Mouse (Mus musculus): ENCODE results near the gene Sgms2. TPM values are rescaled to one million over a fixed set of nuclear protein-coding genes. Genes with fewer than 3 reads are reported as not detected.
A peak's percentile ranks its signal among the peaks of the same experiment; 100 is the strongest.

Sgms2 gene
- polyA plus RNA-seq, 1 experiment: 0.51 TPM

DNA sequence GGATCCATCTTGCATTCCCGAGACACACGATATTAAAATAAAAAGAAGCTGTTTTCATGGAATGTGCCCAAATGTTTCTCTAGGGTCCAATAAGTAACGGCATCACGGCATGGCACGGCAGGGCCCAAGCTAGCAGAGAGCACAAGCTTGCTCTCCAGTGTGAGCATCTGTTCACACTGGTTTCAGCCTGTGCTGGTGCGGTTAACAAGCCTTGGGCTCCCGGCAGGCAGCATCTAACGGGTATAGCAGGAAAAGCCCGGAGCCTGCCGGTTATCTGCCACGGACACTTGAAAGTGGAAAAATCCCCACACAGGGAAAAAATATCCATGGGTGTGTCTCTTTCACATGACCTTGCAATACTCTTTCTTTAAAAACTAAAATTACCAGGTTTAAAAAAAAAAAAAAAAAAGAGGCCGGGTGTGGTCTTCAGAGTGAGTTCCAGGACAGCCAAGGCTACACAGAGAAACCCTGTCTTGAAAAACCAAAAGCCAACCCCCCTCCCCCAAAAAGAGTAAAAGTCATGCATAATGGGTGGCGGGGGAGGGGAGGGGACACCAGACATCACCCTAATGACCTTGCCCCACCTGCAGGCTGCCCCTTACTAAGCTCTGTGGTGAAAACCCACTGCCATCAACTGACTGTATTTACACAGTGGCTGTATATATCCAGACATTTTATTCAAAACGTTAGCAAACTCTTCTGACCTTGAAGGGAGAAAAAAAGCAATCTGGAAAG, 169.0 kb downstream of the Sgms2 start:
- DNase-seq (ENCODE audit: low read depth in 1 of 2, low spot score in 2 of 2): no peak
- no peak overlapping the region for H3K4me3 ChIP-seq (ENCODE audit: extremely low read depth, insufficient read depth, insufficient read length)
- H3K27me3 ChIP-seq (ENCODE audit: control insufficient read depth, insufficient read depth, low read length): no peaks in the 10 kb centered on the region
- H3K4me1 ChIP-seq (ENCODE audit: control insufficient read depth, insufficient read depth, insufficient read length): no peaks in the 10 kb centered on the region
- H3K27ac ChIP-seq (ENCODE audit: insufficient read depth, low read length): no peak overlapping the region
- no peaks in the 10 kb centered on the region for H3K36me3 ChIP-seq (ENCODE audit: control insufficient read depth, insufficient read depth, low read length)
- 88% methylated on average over 14 of the region's 14 CpGs for WGBS
- no peak for TF ChIP-seq POLR2A (IDR thresholded peaks at IDR 0.05; ENCODE audit: low read depth, low read length)
- TF ChIP-seq CTCF (IDR thresholded peaks at IDR 0.05; ENCODE audit: extremely low read depth, insufficient read depth, insufficient read length, insufficient replicate concordance): no peak

DNA sequence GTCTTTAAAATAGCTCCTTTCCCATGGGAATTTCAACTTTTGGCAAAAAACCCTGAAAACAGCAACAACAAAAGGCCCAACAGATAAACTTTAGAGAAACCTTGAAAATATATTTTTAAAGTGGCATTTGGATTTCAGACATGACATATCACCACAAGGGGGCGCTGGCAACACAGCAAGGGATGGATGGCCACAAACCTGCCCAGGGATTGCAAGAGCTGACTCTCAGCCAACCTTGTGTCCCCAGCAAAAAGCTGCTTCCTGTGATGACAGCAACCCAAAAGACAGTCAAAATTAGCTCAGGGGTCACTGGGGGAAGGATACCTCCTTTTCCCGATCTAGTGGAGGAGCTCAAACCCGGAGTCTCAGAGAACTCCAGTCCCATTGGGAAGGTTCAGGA, 171.0 kb downstream of the Sgms2 start:
- TF ChIP-seq CTCF (IDR thresholded peaks at IDR 0.05; ENCODE audit: extremely low read depth, insufficient read depth, insufficient read length, insufficient replicate concordance) (peak; percentile 73; the same call in 1 of the 2 replicates), POLR2A (IDR thresholded peaks at IDR 0.05; ENCODE audit: low read depth, low read length) (no peak)
- H3K4me1 ChIP-seq (ENCODE audit: control insufficient read depth, insufficient read depth, insufficient read length): no peaks in the 10 kb centered on the region
- H3K36me3 ChIP-seq (ENCODE audit: control insufficient read depth, insufficient read depth, low read length): no peaks in the 10 kb centered on the region
- no peaks in the 10 kb centered on the region for H3K27me3 ChIP-seq (ENCODE audit: control insufficient read depth, insufficient read depth, low read length)
- 8% methylated on average over 3 of the region's 3 CpGs for WGBS
- H3K4me3 ChIP-seq (ENCODE audit: extremely low read depth, insufficient read depth, insufficient read length): no peak overlapping the region
- DNase-seq (ENCODE audit: low read depth in 1 of 2, low spot score in 2 of 2): peak in 1 of 2 experiments; percentile 61
- no peak overlapping the region for H3K27ac ChIP-seq (ENCODE audit: insufficient read depth, low read length)

DNA sequence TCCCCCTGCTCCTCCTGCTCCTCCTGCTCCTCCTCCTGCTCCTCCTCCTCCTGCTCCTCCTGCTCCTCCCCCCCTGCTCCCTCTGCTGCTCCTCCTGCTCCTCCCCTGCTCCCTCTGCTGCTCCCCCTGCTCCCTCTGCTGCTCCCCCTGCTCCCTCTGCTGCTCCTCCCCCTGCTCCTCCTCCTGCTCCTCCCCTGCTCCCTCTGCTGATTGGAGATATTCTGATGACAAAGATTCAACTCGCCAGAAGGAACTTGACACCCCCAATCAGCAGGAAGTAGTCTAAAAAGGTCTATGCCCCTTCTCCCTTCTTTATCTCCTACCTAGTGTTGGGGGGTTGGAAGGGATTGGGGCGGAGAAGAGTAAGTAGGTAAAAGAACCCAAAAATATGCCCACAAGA, 173.0 kb downstream of the Sgms2 start:
- no peaks in the 10 kb centered on the region for H3K27me3 ChIP-seq (ENCODE audit: control insufficient read depth, insufficient read depth, low read length)
- H3K4me3 ChIP-seq (ENCODE audit: extremely low read depth, insufficient read depth, insufficient read length): no peak overlapping the region
- no peaks in the 10 kb centered on the region for H3K36me3 ChIP-seq (ENCODE audit: control insufficient read depth, insufficient read depth, low read length)
- DNase-seq (ENCODE audit: low read depth in 1 of 2, low spot score in 2 of 2): no peak
- no peak overlapping the region for H3K27ac ChIP-seq (ENCODE audit: insufficient read depth, low read length)
- no peaks in the 10 kb centered on the region for H3K4me1 ChIP-seq (ENCODE audit: control insufficient read depth, insufficient read depth, insufficient read length)
- 43% methylated on average over 2 of the region's 2 CpGs for WGBS
- TF ChIP-seq POLR2A (IDR thresholded peaks at IDR 0.05; ENCODE audit: low read depth, low read length): no peak
- TF ChIP-seq CTCF (IDR thresholded peaks at IDR 0.05; ENCODE audit: extremely low read depth, insufficient read depth, insufficient read length, insufficient replicate concordance): no peak

DNA sequence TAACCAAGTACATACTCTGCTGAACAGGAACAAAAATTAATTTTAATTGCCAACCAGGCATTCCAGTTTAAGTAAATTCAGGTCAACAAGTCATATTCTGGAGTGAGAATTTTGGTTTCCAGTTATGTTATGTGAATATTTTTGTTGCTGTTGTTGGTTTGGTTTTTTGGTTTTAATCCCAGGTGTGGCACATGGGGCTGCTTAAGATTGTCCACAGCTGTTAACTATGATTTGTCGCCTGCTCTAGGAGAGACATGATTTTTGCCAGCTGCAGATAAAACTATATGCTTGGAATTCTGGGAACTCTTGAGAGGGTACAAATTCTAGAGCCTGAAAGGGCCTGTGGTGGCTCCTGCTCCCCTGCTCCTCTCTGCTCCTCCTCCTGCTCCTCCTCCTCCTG, 174.1 kb downstream of the Sgms2 start:
- Histone ChIP-seq H3K4me3 (ENCODE audit: extremely low read depth, insufficient read depth, insufficient read length) (no peak overlapping the region), H3K4me1 (ENCODE audit: control insufficient read depth, insufficient read depth, insufficient read length) (no peaks in the 10 kb centered on the region), H3K27me3 (ENCODE audit: control insufficient read depth, insufficient read depth, low read length) (no peaks in the 10 kb centered on the region), H3K27ac (ENCODE audit: insufficient read depth, low read length) (no peak overlapping the region), H3K36me3 (ENCODE audit: control insufficient read depth, insufficient read depth, low read length) (no peaks in the 10 kb centered on the region)
- no peak for DNase-seq (ENCODE audit: low read depth in 1 of 2, low spot score in 2 of 2)
- TF ChIP-seq CTCF (IDR thresholded peaks at IDR 0.05; ENCODE audit: extremely low read depth, insufficient read depth, insufficient read length, insufficient replicate concordance) (no peak), POLR2A (IDR thresholded peaks at IDR 0.05; ENCODE audit: low read depth, low read length) (no peak)
- WGBS: 93% methylated on average over 1 of the region's 1 CpGs

DNA sequence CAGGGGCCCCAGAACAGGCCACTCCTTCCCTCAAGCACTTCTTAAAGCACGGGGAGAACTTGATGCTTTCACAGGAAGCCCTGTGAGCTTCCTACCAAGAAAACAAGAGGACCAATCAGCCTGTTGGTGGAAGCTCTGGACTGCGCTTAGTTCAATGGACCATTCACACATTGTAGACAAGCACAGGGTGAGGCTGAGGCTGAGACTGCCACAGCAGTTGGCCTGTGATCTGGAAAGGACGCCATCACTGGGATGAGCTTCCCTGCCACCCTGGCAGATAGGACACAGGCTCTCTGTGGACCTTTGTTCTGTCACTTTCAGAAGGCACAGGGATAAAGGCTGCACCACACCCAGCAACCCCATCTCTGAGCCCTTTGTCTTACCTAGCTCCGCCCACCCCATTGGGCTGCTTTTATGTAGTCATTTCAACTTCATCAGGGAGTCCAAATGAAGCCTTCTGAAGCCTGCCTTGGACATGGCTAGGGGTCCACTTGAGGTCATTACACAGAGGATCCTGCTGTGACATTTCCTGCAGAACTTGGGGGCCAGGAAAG, 175.2 kb downstream of the Sgms2 start:
- TF ChIP-seq POLR2A (IDR thresholded peaks at IDR 0.05; ENCODE audit: low read depth, low read length) (no peak), CTCF (IDR thresholded peaks at IDR 0.05; ENCODE audit: extremely low read depth, insufficient read depth, insufficient read length, insufficient replicate concordance) (no peak)
- H3K4me1 ChIP-seq (ENCODE audit: control insufficient read depth, insufficient read depth, insufficient read length): no peaks in the 10 kb centered on the region
- no peaks in the 10 kb centered on the region for H3K27me3 ChIP-seq (ENCODE audit: control insufficient read depth, insufficient read depth, low read length)
- no peak overlapping the region for H3K4me3 ChIP-seq (ENCODE audit: extremely low read depth, insufficient read depth, insufficient read length)
- H3K27ac ChIP-seq (ENCODE audit: insufficient read depth, low read length): no peak overlapping the region
- no peaks in the 10 kb centered on the region for H3K36me3 ChIP-seq (ENCODE audit: control insufficient read depth, insufficient read depth, low read length)
- WGBS: 70% methylated on average over 4 of the region's 4 CpGs
- DNase-seq (ENCODE audit: low read depth in 1 of 2, low spot score in 2 of 2): no peak

DNA sequence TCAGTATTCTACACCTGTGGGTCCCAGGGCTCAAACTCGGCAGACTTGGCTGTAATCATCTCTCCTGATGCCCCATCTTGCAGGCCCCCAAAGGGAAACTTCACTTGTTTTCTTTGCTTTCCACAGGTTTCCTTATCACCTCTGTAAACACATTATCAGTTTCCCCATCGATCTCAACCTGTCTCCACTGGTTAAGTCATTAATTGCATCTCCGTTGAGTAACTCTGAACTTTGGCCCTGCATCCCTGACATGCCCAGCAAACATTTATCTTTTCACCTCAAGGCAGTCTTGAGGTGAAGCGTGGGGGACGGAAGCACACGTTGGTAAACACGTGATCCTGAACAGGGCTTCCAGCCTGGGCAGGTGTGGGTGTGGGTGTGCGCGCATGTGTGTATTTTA, 178.9 kb downstream of the Sgms2 start:
- no peak for TF ChIP-seq POLR2A (IDR thresholded peaks at IDR 0.05; ENCODE audit: low read depth, low read length)
- no peak for TF ChIP-seq CTCF (IDR thresholded peaks at IDR 0.05; ENCODE audit: extremely low read depth, insufficient read depth, insufficient read length, insufficient replicate concordance)
- H3K27ac ChIP-seq (ENCODE audit: insufficient read depth, low read length): no peak overlapping the region
- WGBS: 88% methylated on average over 9 of the region's 9 CpGs
- no peak overlapping the region for H3K4me3 ChIP-seq (ENCODE audit: extremely low read depth, insufficient read depth, insufficient read length)
- H3K36me3 ChIP-seq (ENCODE audit: control insufficient read depth, insufficient read depth, low read length): no peaks in the 10 kb centered on the region
- no peaks in the 10 kb centered on the region for H3K27me3 ChIP-seq (ENCODE audit: control insufficient read depth, insufficient read depth, low read length)
- DNase-seq (ENCODE audit: low read depth in 1 of 2, low spot score in 2 of 2): no peak
- H3K4me1 ChIP-seq (ENCODE audit: control insufficient read depth, insufficient read depth, insufficient read length): no peaks in the 10 kb centered on the region

DNA sequence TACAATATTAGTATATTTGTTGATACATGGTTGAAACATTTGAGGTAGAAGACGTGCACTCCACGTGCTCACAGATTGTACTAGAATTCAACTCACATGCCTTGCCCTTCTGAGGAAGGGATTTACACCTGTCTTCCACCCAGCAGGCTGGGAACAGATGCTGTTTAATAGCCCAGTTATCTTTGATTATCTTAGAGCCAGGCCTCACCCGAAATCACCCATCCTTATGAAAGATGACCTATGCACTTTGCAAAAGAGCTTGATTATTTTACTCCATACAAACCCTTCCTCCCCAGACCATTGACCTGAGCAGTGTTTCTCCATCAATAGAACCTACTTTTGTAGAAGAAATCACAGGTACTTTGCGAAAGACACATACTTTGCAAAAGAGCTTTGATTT, 180.6 kb downstream of the Sgms2 start:
- Histone ChIP-seq H3K27ac (ENCODE audit: insufficient read depth, low read length) (no peak overlapping the region), H3K27me3 (ENCODE audit: control insufficient read depth, insufficient read depth, low read length) (no peaks in the 10 kb centered on the region), H3K36me3 (ENCODE audit: control insufficient read depth, insufficient read depth, low read length) (no peaks in the 10 kb centered on the region), H3K4me1 (ENCODE audit: control insufficient read depth, insufficient read depth, insufficient read length) (no peaks in the 10 kb centered on the region), H3K4me3 (ENCODE audit: extremely low read depth, insufficient read depth, insufficient read length) (no peak overlapping the region; the same call in 1 of the 2 replicates)
- WGBS: 92% methylated on average over 4 of the region's 4 CpGs
- no peak for DNase-seq (ENCODE audit: low read depth in 1 of 2, low spot score in 2 of 2)
- no peak for TF ChIP-seq POLR2A (IDR thresholded peaks at IDR 0.05; ENCODE audit: low read depth, low read length)
- TF ChIP-seq CTCF (IDR thresholded peaks at IDR 0.05; ENCODE audit: extremely low read depth, insufficient read depth, insufficient read length, insufficient replicate concordance): no peak

All from spleen, adult 2 months (tissue).